Mouse (Mus musculus) heart, postnatal 0 days (tissue): ENCODE data around the gene Pik3cd.

ENCODE experiments used
- CTCF ChIP-seq: IDR thresholded peaks from 2 replicates; pipeline ENCODE4 v1.5.1; 2016; ENCODE audit warnings: antibody characterized with exemption, control low read depth, low read depth
- EP300 ChIP-seq: IDR thresholded peaks from 2 replicates; pipeline ENCODE4 v1.6.1; 2016; ENCODE audit warnings: antibody characterized with exemption, low read depth

GRCm38 (mm10) chr4:149604518-149604917, 97.9 kb downstream of the Pik3cd start:
- TF ChIP-seq CTCF: peak; percentile 5; the same call in 1 of the 2 replicates
- no peak for TF ChIP-seq EP300
